Mouse (Mus musculus) myocyte (in vitro differentiated cells): ENCODE results near the gene Fam102a.

Source experiments
- CEBPB ChIP-seq: IDR thresholded peaks from 2 replicates; pipeline ENCODE4 v1.6.1; 2011; ENCODE audit warnings: mild to moderate bottlenecking, moderate library complexity; ENCODE audit not compliant: poor library complexity, insufficient read depth, severe bottlenecking
- E2F4 ChIP-seq: IDR thresholded peaks from one replicate; pipeline ENCODE4 v1.6.1; 2011; ENCODE audit warnings: mild to moderate bottlenecking, control low read depth, moderate library complexity; ENCODE audit not compliant: insufficient read depth
- MAX ChIP-seq: IDR thresholded peaks from one replicate; pipeline ENCODE4 v1.6.1; 2011; ENCODE audit warnings: low read depth, mild to moderate bottlenecking, control low read depth
- MYOD1 ChIP-seq, 3 experiments: IDR thresholded peaks; one replicate each; pipeline ENCODE4 v1.6.1; 2011; ENCODE audit warnings: control low read depth in 2 of 3, low read depth in 2 of 3, mild to moderate bottlenecking in 2 of 3, moderate library complexity in 1 of 3; ENCODE audit not compliant: insufficient read length in 2 of 3, control insufficient read depth in 1 of 3
- MYOG ChIP-seq, 3 experiments: IDR thresholded peaks; one replicate each; pipeline ENCODE4 v1.6.1; 2011; ENCODE audit warnings: control low read depth in 2 of 3, low read depth in 2 of 3, mild to moderate bottlenecking in 2 of 3; ENCODE audit not compliant: insufficient read length in 2 of 3, control insufficient read depth in 1 of 3, insufficient read depth in 1 of 3
- POLR2A ChIP-seq: IDR thresholded peaks from one replicate; pipeline ENCODE4 v1.6.1; 2011; ENCODE audit warnings: low read depth, mild to moderate bottlenecking, control low read depth, moderate library complexity; ENCODE audit not compliant: insufficient read length
- POLR2AphosphoS2 ChIP-seq: IDR thresholded peaks from one replicate; pipeline ENCODE4 v1.6.1; 2011; ENCODE audit warnings: low read depth, control low read depth; ENCODE audit not compliant: insufficient read length
- REST ChIP-seq: IDR thresholded peaks from one replicate; pipeline ENCODE4 v1.6.1; 2011; ENCODE audit warnings: mild to moderate bottlenecking, control low read depth, moderate library complexity; ENCODE audit not compliant: insufficient read depth, insufficient read length
- TCF12 ChIP-seq: IDR thresholded peaks from one replicate; pipeline ENCODE4 v1.6.1; 2011; ENCODE audit warnings: mild to moderate bottlenecking, control low read depth; ENCODE audit not compliant: poor library complexity, insufficient read depth, severe bottlenecking
- USF1 ChIP-seq: IDR thresholded peaks from one replicate; pipeline ENCODE4 v1.6.1; 2011; ENCODE audit warnings: low read depth, mild to moderate bottlenecking, control low read depth, moderate library complexity

- TF ChIP-seq POLR2AphosphoS2 (no peak), POLR2A (no peak), MYOG (IDR thresholded peaks at IDR 0.05; ENCODE audit: control insufficient read depth in 1 of 3, insufficient read depth in 1 of 3, insufficient read length in 2 of 3, low read depth in 2 of 3) (no peak), E2F4 (no peak), USF1 (no peak), MAX (no peak), TCF12 (no peak), MYOD1 (IDR thresholded peaks at IDR 0.05; ENCODE audit: control insufficient read depth in 1 of 3, insufficient read length in 2 of 3, low read depth in 2 of 3) (no peak), REST (no peak), CEBPB (no peak)
These were observed 6.9 kb downstream of the Fam102a start for GRCm38 (mm10) chr2:32541986-32542573.
